Mouse (Mus musculus) brown adipose tissue, adult 24 weeks (tissue): ENCODE data around the gene Nup93. TPM values are rescaled to one million over a fixed set of nuclear protein-coding genes. Genes with fewer than 3 reads are reported as not detected.

Experiments used
- H3K27ac ChIP-seq: fragments of 200-500 bp; replicated peaks from 2 replicates; pipeline ENCODE4 v1.5.1; 2012; ENCODE audit warnings: low read depth, mild to moderate bottlenecking, low read length
- H3K4me1 ChIP-seq: fragments of 200-500 bp; 2 replicates; pipeline ENCODE4 v1.6.1; 2012; ENCODE audit warnings: low read length, mixed read lengths; ENCODE audit not compliant: control insufficient read depth, insufficient read depth, insufficient read length
- H3K4me3 ChIP-seq: fragments of 200-500 bp; 2 replicates; pipeline ENCODE4 v1.5.1; 2012; ENCODE audit warnings: low read depth, mild to moderate bottlenecking, low read length, moderate library complexity; ENCODE audit not compliant: insufficient read depth
- polyA plus RNA-seq: library from polyadenylated mRNA; stranded (reverse); fragments of >200 nt; gene quantifications from 2 replicates; pipeline ENCODE4 v1.2.4, GENCODE M21; 2012; ENCODE audit not compliant: missing spikeins, insufficient read depth, insufficient read length

Gene Nup93
- polyA plus RNA-seq, 1 experiment, result 6.4 TPM

DNA sequence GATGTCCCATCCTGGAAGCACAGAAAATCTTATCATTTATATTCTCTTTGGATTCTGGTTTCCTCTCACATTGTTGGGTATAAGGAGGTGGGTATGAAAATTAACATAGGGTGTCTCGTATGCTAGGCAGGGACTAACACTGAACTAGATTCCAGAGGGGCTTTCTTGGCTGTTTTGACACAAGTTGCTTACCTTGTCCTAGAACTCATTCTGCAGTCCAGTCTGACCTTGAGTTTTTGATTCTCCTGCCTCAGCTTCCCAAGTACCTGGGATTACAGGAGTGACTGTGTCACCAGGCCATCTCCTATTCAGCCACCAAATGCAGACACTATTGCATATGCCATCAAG is 33.8 kb upstream of the Nup93 start:
- H3K4me1 ChIP-seq, result peaks cover 5% of the 10 kb centered on the region; the same call in 1 of the 2 replicates
- H3K4me3 ChIP-seq, result peak overlapping the region; percentile 72; the same call in 1 of the 2 replicates
- H3K27ac ChIP-seq, result no peak overlapping the region

DNA sequence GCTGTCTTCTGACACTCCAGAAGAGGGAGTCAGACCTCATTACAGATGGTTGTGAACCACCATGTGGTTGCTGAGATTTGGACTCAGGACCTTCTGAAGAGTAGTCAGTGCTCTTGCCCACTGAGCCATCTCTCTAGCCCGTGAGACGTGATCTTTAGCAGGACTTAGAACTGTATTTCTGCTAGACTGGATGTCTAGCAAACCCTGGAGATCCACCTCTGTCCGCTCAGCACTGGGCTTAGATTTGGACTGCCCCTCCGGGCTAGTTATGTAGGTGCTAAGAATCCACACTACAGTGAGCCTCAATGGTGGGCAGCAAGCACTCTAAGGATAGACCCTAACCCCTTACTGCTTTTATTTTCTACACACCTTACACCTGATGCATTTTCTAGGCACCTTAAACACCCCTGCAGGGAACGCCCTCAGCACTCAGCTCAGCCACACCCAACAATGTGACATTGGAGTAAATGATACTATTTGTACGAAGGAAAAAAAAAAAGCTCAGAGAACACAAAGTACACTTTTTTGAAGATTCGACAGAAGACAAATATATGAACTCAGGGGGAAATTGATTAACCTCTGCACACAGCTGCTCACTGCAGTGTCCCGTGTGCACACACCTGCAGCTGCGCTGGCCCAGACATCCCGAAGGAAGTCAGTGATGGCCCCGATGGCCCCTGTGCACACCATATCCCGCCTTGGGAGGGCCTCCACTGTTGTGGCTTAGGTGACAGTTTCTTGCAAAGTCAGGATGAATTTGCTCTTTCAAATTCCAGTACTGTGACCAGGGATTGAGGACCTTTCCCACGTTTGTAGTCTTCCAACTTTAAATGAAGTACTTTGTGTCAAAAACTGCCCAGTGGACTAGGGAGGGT is 32.1 kb upstream of the Nup93 start:
- Histone ChIP-seq H3K4me3 (peak overlapping the region; percentile 58), H3K4me1 (peaks cover 5% of the 10 kb centered on the region; the same call in 1 of the 2 replicates), H3K27ac (no peak overlapping the region)

GRCm38 (mm10) chr8:94183117-94183516 is 31.2 kb upstream of the Nup93 start:
- peak overlapping the region; percentile 58 for H3K4me3 ChIP-seq
- H3K27ac ChIP-seq, result peak overlapping the region; percentile 48; the same call in 1 of the 2 replicates

GRCm38 (mm10) chr8:94184357-94184843 is 30.0 kb upstream of the Nup93 start:
- no peak overlapping the region for H3K4me3 ChIP-seq
- no peak overlapping the region for H3K27ac ChIP-seq
- peaks cover 8% of the 10 kb centered on the region for H3K4me1 ChIP-seq

More at GRCm38 (mm10) chr8:94183117-94183516, 31.2 kb upstream of the Nup93 start:
- H3K4me1 ChIP-seq, result peaks cover 5% of the 10 kb centered on the region; the same call in 1 of the 2 replicates

GRCm38 (mm10) chr8:94185791-94186190 is 28.6 kb upstream of the Nup93 start:
- Histone ChIP-seq H3K27ac (no peak overlapping the region), H3K4me1 (peaks cover 6% of the 10 kb centered on the region), H3K4me3 (no peak overlapping the region)

- Histone ChIP-seq H3K4me1 (peaks cover 6% of the 10 kb centered on the region), H3K27ac (no peak overlapping the region), H3K4me3 (no peak overlapping the region)
Observed at GRCm38 (mm10) chr8:94186542-94186941, 27.8 kb upstream of the Nup93 start.

DNA sequence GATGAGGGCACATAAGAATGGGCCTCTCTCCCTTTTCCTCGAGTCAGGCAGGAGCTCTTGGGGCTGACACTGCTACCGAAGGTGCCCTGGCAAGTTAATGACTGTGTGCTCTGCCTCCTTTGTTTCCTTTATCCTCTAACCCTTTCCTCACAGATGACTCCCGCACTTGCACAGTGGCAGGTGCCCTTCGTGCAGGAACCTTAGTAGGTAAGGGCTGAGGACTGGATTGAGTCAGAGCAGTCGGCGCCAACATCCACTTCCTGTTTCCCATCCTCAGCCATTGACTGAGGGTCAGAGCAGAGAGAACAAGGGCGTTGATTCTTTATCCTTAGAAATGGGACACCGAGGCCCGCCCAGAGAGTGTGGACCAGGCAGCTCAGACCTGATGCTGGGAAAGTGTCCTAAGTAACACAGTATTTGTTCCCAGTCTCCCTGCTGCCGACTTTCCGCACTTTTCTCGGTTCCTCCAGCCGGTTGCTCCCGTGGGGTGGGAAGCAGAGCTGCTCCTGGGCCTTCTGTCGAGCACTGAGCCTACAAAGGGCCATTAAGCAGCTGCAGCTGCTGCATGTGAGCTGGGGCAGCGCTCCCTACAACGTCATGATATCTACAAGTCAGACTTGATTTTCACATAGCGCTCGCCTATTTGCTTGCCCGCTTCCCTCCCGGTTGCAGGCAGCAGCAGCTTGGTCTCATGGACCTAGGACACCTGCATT is 26.9 kb upstream of the Nup93 start:
- H3K27ac ChIP-seq, result no peak overlapping the region
- no peak overlapping the region for H3K4me3 ChIP-seq
- peaks cover 5% of the 10 kb centered on the region for H3K4me1 ChIP-seq

DNA sequence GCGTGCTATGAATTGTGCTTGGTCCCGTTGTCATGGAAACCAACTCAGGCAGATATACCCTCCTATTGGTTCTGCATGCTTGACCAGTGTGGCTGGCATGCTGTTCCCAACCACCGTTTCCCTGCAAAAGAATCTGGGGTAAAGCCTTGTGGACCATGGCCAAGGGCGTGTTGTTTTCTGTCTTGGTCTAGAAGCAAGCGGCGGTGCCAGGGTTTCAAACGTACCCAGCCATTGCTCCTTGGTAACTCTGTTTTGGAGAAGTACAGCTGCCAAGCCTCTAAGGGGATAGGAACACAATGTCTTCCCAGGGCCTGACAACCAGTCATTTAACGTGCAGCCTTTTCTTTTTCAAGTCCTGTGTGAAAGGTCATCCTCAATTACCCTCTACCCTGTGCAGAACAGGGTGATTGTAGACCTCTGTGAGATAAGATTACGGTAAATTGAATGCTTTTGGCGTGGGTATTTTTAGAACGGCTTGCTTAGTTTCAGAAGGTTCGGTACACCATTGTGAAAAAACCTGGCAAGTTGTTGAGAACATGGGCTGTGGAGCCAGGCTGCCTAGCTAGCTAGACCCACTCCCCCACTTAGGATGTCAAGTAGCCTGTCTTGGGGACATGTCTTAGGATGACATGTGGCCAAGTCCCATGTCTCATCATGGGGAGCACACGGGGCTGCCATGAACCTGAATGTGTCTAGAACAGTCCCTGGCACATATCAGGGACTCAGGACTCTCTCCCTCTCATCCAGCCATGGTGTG is 24.9 kb upstream of the Nup93 start:
- Histone ChIP-seq H3K27ac (no peak overlapping the region), H3K4me3 (no peak overlapping the region), H3K4me1 (peaks cover 3% of the 10 kb centered on the region)

DNA sequence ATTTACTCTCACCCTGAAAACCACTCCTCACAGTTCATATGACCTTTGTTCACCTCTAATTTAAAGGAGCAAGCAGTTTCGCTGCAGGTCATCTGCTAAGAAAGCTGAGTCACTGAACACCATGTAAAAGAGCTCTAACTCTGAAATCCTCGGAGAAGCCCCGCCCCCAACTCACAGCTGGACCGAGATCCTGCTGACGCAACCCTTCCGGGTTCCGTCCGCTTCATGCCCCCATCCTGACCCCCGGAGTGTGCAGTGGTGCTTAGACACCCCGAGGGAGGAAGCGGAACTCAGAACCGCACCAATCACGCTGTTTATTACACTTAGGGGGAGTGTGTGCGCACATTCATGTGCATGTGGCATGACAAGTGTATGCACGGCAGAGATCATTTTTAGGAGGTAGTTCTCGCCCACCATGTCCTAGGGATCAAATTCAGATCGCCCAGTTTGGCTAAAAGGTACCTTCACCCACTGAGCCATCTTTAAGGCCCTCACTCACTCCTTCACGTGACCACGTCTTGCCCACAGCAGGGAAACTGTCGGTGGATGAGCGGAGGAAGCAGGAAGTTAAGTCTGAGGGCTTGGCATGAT is 23.2 kb upstream of the Nup93 start:
- H3K27ac ChIP-seq, result peak overlapping the region; percentile 42; the same call in 1 of the 2 replicates
- H3K4me3 ChIP-seq, result peak overlapping the region; percentile 34
- H3K4me1 ChIP-seq, result peaks cover 3% of the 10 kb centered on the region

- H3K27ac ChIP-seq, result no peak overlapping the region
- no peak overlapping the region for H3K4me3 ChIP-seq
- H3K4me1 ChIP-seq, result peaks cover 3% of the 10 kb centered on the region; the same call in 1 of the 2 replicates
Observed at GRCm38 (mm10) chr8:94192926-94193325, 21.4 kb upstream of the Nup93 start.

DNA sequence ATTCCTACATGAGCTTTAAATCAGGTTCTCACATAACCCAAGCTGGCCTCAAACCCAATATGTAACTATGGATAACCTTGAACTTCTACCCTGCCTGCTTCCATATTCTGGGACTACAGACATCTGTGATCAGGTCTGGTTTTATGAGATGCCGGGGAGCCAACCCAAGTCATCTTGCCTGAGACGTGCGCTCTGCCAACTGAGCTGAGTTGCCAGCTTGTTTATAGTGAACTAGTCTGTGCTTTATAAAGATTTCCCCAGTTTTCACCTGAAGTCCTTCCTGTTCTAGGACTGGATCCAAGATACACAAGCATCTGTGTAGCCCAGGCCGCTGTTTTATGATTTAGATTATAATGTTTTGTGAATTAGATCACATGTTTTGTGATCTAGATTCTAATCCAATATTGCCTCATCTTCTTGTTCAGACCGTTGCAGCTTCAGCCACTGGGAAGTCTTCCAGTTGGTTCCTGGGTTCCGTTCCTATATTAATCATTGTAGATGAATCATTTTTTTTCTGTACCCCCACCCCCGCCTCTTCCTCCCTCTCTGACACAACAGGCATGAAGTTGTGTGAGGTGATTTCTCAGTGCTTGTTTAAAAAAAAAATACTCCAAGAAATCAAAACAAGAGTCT is 19.7 kb upstream of the Nup93 start:
- Histone ChIP-seq H3K27ac (no peak overlapping the region), H3K4me1 (no peaks in the 10 kb centered on the region), H3K4me3 (no peak overlapping the region)

DNA sequence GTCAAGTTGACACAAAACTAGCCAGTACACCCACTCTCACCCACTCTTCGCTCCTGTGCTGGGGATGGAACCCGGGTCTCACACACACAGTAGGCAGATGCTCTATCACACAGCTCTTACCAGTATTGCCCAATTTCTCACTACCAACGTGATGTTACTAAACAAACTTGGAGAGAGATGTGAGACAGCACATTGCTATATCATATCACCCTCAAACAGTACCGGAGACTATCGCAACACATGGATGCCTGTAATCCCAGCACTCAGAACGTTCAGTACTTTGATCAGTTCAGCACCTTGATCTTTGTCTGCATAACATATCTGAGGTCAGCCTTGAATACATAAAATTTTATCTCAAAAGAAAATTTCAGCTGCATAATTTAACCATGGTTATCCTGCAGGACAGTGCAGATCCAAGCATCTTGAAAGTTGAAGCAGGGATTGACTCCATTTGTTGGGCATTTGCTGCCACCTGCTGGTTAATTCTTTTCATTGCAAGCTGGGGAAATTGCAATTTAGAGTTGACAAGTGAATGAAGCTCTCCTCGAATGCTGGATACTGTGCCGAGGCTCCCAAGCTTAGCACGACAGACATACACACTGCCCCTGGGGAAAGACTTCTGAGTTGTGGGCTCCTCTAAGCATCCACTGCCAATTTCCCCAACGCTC is 15.0 kb upstream of the Nup93 start:
- H3K4me3 ChIP-seq, result no peak overlapping the region
- no peak overlapping the region for H3K27ac ChIP-seq
- H3K4me1 ChIP-seq, result no peaks in the 10 kb centered on the region

GRCm38 (mm10) chr8:94204043-94204442 is 10.3 kb upstream of the Nup93 start:
- Histone ChIP-seq H3K4me1 (no peaks in the 10 kb centered on the region), H3K4me3 (no peak overlapping the region), H3K27ac (no peak overlapping the region)

DNA sequence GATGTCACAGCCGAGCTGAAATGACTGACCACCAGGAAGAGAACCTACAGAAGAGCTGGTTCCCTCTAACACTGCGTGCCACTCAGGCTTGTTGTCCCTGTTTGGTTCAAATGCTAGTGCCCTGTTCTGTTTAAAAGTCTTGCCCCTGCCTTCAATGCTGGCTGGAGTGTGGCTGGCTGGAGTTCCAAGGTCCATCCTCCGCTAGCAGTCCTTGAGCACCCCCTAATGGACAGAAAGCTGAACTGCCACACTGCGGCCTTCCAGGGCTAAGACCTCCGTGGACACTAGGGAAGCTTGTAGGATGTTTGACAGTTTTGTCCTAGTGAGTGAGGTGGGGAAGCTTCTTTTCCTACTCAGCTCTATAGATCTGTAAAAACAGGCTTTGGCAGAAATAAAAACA is 8.6 kb upstream of the Nup93 start:
- H3K27ac ChIP-seq, result no peak overlapping the region
- H3K4me1 ChIP-seq, result no peaks in the 10 kb centered on the region
- no peak overlapping the region for H3K4me3 ChIP-seq
